Comparison of ENCODE assay signal across 7 mouse cellular contexts in the genomic region with DNA sequence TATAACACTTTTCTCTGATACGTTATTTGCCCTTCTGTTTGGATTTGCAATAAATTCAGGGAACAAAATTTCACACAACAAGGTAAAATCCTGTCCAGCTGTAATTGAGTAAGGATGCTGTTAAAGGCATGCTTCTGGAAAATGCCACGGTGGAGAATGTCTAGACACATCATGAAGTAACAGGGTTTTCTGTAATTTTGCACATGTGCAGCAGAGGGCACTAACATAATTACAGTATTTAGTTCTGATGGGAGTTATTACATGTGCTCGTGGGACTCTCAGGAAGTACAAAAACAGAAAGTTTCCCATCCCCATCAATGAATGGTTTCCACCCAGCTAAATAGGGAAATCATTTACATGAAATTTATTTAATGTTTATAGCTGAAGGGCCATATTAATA. TPM values are rescaled to one million over a fixed set of nuclear protein-coding genes. Genes with fewer than 3 reads are reported as not detected.
A peak's percentile ranks its signal among the peaks of the same experiment; 100 is the strongest.
DNase-seq lines count a peak whose midpoint lies in the region; ATAC-seq lines count a peak whose summit lies in the region.

No protein-coding gene starts in this region.

- ATAC-seq in hematopoietic stem cell, adult 5-6 weeks (replicated peaks in 1 of 2; ENCODE audit: insufficient read depth in 1 of 2, low FRiP score in 2 of 2, low TSS enrichment in 1 of 2, low read depth in 1 of 2, poor library complexity in 2 of 2, severe bottlenecking in 2 of 2): peak; percentile 81 to 87

- peak; percentile 38 for DNase-seq in left cerebral cortex, adult 11 months (ENCODE audit: low spot score)
- no peak for DNase-seq in left cerebral cortex, adult 8-10 months (ENCODE audit: low spot score in 2 of 2)
- DNase-seq in R1 (ENCODE audit: low read depth, low spot score): peak; percentile 11
- peak; percentile 19 for DNase-seq in cerebellum, adult 9-11 months
- peak; percentile 53 for DNase-seq in lung, postnatal 14 days
- DNase-seq in thymus, postnatal 4 days: peak; percentile 29

RNA-seq across cellular contexts. Expression of gene Cntln, which starts 7.8 kb away (rescaled TPM):
- 10 to 100 TPM in 2 of 4 experiments, 1 to 10 TPM in 2; 9.4 to 10.5 (median 10.1) TPM for total RNA-seq in left cerebral cortex, adult 8-10 months (2022)
- 67.9 and 75.9 TPM in 2 replicates for total RNA-seq in hematopoietic stem cell, adult 5-6 weeks (2017)

Comparison
In these comparisons a context has a peak if more than half of its experiments do, and no peak if none do; other contexts are left out.
1. DNase-seq: peak in left cerebral cortex, adult 11 months (single experiment), R1 (single experiment), cerebellum, adult 9-11 months (single experiment), lung, postnatal 14 days (single experiment) and thymus, postnatal 4 days (single experiment); none in left cerebral cortex, adult 8-10 months (0 of 2).